Mouse (Mus musculus) megakaryocyte progenitor cell, adult 5-6 weeks (primary cell): ENCODE results near the gene Fam104a. TPM values are rescaled to one million over a fixed set of nuclear protein-coding genes. Genes with fewer than 3 reads are reported as not detected.
A peak's percentile ranks its signal among the peaks of the same experiment; 100 is the strongest.

Source experiments
- ATAC-seq: replicated peaks from 2 replicates; pipeline ENCODE4 v1.8.0; 2016; ENCODE audit warnings: mild to moderate bottlenecking, moderate TSS enrichment, inconsistent platforms; ENCODE audit not compliant: poor library complexity
- total RNA-seq, 2 experiments: library from RNA; stranded (forward) in 1 of 2; stranded (reverse) in 1 of 2; fragments of 157-497, 149-512 nt in 1 of 2; fragments of 200-1000 nt in 1 of 2; gene quantifications; 2 replicates each; pipeline versions ENCODE4 v1.2.3 to v1.2.4; 2015 to 2017

The Fam104a gene
- total RNA-seq, 2 experiments from 2014 or later: 13.7 to 16.0 TPM

DNA sequence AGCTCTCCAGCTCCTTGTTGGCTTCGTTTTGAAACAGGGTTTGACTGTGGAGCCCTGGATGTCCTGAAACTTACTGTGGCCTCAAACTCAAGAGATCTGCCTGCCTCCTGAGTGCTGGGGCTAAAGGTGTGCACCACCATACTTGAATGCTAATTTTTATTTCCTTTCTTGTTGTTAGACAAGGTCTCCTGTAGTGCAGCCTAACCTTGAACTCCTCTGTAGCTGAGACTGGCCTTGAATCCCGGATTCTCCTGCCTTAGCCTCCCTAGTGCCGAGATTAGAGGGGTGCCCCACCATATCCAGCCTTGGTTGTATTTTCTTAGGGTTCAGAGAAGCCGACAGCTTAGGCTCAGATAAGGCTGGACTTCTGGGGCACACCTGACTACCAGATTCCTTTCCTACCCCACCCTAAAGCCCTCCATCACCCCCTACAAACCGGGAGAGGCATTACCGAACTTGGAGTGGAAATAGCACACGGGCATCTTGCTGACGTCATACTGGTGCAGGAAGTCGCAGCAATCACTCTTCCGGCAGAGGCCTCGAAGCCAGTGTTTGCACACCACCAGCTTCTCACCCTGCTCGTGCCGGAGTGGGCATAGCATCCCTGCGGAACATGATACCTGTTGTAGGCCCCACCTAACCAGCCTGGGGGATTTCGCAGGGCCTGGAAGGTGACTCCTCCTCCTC is 22.2 kb upstream of the Fam104a start:
- ATAC-seq: no peak; the same call in 1 of the 2 replicates

DNA sequence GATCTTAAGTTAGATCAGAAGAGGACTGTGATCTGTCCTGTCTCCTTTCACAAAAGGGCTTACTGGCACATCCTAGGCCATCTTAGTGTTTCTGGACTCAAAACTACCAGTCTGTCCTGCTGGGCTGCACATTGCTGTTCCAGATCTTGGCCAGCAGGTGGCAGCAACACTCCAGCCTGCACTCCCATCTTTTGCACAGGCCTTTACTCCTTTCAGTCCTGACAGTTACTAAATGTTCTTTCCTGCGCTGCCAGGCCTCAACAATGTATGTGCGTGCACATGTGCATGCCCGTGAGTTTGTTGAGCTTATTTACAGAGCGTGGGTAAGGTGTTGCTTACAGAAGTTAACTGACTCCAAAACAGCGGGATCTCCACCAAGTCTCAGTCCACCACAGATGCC is 19.8 kb upstream of the Fam104a start:
- peak; percentile 95 for ATAC-seq

DNA sequence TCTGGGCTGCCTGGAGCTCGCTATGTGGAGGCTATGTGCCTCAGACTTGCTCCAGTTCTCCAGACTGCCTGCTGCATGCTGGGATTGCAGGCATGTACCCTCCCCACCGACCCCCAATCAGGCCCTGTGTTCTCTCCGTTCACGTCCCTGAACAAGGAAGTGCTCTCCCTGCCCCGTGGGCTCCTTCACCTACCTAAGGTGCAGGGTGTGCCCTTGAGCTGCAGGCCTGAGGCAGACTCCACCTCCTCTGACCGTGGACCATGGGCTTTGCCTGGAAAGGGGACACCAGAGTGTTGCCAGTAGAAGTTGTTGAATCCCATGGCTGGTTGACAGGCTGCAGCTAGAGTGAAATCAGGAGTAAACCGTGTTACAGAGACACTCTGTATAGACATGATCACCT is 15.7 kb upstream of the Fam104a start:
- ATAC-seq: no peak

DNA sequence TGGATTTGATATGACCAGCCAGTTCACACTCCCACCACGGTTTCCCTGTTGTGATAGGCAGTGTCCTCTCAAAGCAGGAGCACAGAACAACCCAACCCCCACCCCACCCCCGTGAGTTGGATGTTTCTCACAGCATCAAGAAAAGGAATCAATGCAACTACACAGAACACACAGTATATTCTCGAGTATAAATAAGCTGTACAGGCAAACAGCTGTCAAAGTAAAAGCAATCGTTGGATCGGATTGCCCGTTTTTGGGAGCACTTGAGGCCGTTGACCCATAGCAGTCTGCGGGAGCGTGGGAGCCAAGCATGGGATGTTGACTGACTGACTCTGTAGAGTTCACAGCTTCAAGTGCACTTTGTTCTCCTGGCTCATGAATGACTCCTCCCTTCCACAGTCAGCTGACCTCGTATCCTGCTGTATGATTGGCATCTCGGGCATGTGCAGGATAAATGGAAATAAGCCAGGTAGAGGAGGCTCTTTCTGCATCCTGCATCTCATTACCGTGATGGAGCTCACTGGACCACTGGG is 14.1 kb upstream of the Fam104a start:
- no peak for ATAC-seq

DNA sequence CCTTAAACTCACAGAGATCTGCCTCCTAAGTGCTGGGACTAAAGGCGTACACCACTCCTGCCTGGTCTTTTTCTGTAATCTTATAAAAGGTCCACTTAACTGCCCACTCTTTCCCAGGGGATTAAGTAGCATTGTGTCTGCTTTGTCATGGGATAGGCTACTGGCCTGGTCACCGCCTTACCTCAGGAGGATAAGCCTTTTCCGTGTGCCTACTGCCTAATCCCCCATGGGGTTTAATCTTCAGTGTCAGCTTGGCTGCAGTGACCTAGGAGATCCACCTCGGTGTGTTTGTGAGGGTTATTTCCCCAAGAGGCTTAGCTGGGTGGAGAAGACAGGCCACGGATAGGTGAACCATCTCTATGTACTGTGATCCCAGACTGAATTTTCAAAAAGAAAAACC is 13.6 kb upstream of the Fam104a start:
- no peak for ATAC-seq

DNA sequence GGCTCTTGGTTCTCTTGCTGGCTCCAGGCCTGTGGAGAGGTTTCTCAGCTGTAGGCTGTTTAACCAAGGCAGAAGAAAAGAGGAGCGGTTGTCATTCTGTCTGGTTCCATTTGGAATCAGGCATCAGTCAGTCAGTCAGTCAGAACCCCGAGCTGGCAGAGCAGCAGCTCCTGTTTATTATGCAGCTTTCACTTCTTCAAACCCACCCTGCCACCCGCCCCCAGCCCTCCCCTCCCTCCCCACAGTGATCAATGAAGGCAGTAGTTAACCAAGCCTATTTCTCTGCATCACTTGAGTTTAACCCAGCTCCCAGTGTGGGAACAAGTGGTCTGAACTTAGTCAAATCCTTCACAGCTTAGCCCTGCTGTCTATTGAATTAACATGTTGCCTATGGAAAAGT is 7.9 kb upstream of the Fam104a start:
- no peak for ATAC-seq

DNA sequence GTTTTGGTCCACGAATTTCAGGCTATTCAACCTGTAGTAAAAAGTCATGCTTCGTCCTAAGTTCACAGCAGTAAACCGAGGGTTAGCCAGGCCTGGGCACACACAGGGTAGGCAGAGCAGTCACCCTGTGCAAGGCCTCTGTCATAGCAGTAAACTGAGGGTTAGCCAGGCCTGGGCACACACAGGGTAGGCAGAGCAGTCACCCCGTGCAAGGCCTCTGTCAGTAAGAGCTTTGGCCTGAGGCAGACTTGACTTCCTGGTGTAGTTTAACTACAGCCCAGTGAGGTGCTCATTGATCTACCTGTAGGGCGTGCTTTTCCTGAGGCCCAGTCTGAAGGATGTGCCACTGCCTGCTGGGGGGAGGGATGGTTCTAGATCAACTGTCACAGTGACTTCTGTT is 7.4 kb upstream of the Fam104a start:
- ATAC-seq: no peak

DNA sequence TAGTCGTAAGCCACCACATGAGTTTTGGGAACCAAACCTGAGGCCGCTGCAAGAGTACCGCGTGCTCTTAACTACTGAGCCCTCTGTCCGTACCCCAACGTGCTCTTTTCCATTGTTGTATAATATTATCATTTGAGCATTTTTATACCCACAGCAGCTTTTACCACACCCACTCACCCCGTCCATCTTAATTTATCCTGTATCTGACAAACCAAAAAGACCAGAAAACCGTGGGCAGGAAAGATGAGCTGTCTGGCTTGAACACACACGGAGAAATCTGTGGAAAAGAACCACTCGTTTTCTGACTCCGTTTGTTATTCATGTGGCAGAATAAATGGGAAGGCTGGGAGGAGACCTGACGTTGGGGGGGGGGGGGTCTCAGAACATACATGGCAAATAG is 6.6 kb upstream of the Fam104a start:
- ATAC-seq: no peak

DNA sequence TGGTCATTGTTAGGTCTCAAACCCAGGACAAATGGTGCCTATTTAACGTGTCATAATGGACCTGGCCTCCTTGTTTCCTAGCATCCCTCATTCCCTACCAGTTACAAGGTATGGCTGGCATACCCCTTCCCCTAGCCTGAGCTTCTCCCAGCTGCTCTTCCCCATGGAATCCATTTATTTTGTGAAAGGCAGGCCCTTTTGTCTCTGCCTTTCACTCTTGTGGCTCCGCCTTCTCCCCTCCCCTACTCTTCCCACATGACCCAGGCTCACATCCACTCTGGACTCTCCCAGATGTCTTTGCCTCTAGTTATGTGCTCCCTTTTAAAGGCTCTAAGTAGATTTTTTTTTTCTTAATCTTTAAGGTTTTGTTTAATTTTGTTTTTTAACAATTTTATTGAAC is 3.1 kb upstream of the Fam104a start:
- no peak for ATAC-seq

DNA sequence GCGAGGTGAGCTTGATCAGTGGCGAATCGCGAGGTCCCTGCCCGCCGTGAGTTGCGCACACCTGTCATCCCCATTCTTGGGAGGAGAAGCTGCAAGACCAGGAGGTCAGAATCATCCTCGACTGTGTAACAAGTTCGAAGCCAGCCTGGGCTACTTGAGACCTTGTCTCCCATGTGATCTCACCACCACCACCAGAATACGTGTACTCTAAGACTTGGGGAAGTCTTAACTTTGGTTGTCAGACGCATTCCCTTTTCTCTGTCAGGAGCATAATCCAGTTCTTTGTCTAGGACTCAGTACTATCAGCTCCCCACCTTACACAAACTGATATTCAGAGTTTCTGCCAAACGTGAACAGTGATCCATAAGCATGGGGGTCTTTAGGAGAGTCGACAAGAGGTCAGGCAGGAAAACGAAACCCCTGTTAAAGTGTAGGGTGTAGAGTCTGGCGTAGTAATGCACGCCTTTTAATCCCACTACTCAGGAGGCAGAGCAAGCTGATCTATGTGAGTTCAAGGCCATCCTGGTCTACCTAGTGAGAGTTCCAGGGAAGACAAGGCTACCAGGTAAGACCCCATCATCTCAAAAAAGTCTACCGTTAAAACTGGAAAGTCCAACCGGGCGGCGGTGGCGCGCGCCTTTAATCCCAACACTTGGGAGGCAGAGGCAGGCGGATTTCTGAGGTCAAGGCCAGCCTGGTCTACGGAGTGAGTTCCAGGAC is 912 bp upstream of the Fam104a start:
- ATAC-seq: no peak

DNA sequence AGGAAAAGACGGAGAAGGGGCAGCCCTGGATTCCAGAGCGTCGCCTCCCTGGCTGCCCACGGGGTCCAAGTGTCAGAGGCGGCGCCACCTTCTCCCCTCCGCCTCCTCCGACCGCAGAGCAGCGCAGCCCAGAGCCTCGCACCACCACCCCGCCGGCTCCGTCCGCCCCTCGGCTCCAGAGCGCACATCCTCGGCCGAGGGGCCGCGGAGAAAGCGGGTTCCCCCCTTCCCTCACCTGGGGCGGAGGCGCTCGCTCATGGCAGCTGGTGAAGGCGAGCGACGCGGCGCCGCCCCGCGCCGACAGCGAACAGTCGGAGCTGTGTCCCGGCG is 363 bp downstream of the Fam104a start:
- peak; percentile 10 for ATAC-seq

DNA sequence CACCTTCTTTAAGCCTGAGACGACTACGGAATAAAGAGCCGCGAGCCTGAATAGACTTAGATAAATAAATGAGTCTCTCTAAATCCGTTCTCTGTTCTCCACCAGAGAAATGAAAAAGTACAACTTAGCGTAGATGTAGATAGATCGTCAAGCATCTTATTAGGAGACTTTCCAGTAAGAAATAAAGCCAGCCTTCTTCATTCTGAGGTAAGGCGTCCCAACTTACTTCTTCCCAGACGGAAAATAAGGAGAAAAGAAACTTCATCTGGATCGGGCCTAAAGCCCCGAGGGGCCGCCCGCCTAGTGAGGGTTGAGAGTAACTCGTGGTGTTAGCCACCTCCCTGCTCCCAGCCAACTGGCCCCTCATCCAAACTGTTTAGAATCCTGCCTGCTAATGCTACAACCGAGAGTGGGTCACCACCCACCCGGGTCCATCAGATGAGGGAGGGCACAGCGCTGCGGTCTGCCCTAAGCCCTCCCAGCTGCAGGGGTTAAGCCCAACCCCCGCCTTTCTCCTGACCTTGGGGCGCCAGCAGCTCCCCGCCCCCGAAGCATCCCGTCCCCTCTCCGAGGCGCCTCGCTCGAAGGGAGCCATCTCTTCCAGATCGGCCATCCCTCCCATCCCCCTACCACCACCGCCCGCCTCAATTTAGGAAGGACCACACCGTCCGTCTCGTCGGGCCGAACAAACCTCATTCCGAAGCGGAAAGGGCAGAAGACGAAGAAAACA is 893 bp downstream of the Fam104a start:
- ATAC-seq: peak; percentile 27

DNA sequence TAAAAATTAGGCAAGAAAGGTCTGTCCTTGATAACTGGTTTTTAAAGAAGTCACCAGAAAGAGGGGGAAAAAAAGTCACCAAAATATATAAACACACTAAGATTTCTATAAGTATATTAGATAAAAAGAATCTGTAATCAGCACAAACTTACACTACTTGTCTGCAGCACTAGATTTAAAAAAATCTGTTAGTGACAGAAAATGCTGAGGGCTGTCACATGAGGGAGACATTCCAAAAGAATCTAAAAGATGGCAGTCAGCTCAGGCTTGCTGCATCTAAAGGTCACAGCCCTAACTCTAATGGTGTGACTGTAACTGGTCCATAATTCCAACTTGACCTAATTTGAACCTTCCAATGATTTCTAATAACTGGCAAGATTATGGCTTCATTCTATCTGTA is 2.0 kb downstream of the Fam104a start:
- ATAC-seq: no peak

DNA sequence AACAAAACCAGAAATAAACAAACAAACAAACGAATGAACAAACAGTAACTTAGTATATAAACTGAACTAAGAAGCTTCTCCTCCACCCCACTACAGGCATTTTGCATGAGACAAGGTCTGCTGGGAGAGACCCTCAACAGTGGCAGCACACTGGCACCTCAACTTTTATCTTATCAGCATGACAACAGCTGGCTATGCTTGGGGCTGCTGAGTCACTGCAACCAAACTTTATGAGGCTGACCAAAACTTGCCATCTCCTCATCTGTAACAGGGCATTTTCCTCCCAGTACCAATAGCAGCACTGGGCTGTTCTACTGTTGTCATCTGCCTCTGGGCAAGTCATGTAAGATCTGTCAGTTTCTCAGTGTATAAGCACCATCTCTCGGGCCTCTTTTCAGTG is 3.0 kb downstream of the Fam104a start:
- peak; percentile 26 for ATAC-seq

DNA sequence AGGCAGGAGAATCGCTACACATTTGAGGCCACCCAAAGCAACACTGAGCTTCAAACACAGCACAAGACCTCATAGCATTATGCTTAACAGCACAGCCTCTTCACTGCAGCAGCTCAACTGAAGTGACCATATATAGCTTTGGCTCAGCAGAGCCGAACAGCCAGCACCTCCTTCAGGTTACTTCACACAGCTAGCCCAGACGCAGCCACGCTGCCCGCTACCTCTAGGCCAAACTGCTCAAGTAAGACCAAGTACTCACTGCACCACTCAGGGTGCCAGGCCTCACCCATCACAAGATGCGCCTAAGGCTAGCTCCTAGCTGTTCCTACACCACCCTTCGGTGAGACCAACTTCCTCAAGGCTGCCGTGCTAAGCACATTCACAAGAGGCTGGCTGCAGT is 5.6 kb downstream of the Fam104a start:
- no peak; the same call in 1 of the 2 replicates for ATAC-seq

DNA sequence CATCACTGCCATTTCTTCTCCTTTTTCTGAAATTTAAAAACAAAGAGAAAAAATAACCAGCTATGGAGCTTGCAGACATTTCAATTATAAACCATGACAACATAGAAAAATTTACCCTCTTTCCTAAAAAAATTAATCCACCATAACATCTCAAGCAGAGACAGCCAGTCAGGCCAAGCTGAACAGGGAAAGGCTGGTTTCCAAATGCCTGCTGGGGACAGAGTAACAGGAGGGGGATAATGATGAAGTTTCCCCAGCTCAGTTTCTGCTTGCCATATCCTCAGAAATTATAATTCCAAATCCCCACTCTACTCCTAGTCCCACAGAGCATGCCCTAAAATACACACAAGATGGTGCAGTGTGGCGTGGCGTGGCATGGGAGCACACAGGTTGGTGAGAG is 6.6 kb downstream of the Fam104a start:
- no peak for ATAC-seq

DNA sequence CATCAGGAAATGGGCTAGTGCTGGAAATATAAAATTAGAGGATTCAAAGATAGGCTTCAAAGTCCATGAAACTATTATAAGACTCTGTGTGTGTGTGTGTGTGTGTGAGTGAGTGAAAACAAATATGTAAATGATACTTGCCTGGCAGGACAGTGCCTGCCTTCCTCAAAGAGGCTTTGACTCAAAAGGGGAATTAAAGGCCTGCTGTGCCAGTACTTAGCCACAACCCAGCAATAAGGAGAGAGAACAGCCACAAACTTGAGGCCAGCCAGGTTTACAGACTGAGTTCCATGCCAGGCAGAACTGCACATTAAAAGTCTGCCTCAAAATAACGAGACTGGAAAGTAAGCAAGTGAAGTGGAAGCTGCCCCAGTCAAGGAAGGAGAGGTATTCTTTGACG is 7.1 kb downstream of the Fam104a start:
- no peak for ATAC-seq

DNA sequence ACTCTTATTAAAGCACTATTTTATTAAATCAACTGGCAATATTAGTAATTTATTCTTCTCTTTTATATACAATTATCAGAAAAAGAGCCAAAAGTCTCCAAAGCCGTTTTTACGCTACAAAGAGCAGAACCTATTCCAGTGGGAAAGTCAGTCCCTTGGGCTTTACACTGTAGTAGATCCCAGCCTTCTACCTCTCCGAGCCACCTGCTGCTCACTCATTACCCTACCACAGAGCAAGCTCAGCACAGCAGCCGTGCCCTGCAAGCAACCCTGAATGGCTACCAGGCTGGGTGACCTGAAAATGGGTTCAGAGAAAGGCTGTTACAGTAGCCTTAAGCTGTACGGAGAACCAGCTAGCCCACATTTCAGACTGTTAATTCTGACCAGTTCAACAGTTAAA is 9.4 kb downstream of the Fam104a start:
- no peak for ATAC-seq

DNA sequence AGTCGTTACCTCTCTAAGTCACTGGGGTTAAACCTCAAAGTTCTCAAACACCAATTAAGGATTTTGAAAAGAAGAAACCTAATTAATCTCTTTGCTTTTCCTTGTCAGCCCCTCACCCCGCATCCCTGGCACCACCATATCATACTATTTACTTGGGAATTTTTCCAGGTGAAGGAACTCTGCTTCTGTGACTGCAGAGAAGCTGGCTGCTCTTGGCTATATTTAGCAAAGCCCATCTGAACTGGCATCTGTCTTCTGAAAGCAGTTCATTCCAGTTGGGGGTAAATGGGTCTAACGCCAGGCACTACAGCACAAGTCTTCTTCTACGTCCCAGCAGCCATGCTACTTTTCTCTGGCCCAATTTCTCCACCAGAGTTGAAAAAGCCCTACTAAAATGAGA is 10.3 kb downstream of the Fam104a start:
- no peak for ATAC-seq

DNA sequence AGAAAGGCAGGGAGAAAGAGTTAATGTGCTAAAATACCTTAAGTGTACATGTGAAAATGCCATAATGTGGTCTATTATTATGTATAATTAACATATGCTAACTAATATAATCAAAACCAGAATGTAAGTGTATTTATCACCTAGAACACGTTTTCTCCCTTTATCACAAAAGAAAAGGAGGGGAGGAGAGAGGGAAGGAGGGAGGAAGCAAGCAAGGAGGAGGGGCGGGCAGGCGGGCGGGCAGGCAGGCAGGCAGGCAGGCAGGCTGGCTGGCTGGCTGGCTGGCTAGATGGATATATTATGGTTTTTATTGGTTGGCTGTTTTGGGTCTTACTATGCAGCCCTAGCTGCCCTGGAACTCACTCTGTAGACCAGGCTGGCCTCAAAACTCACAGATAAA is 14.2 kb downstream of the Fam104a start:
- ATAC-seq: peak; percentile 59

DNA sequence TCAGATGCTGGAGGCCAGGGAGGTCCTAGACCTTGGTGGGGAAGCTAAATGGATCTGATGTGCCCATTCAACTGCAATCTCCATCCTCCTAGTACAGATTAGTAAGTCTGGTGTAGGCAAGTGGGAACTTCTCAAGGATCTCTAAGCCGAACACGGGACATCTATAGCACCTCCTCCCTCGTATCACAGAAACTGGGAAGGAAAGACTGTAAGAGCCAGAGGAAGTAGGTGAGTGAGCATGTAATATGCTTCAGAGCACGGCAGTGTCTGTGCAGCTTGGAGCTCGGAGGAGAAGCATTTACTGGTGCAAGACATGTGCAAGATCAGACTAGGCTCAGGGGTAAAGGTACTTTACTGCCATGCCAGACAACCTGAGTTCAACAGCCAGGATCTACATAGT is 15.1 kb downstream of the Fam104a start:
- ATAC-seq: no peak

DNA sequence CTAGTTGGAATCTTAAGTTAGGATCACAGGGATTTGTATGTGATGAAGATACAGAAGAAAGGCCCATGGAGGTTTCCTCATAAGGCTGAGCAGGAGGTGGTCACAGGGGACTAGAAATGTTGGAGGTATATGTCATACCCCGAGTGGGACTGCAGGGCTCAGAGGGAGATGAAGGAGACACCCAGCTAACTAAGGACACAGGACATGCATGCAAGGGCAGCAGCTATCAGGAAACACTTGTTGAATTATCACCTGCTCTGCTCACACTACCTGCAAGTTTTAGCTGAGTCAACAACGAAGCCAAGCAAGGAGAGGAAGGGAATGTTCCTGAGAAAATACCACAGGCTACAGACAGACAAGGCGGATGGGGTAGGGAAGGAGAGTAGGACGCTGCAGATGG is 16.3 kb downstream of the Fam104a start:
- ATAC-seq: no peak
